Mouse (Mus musculus): ENCODE data around the gene Npy4r.

The Npy4r gene

GRCm38 (mm10) chr14:34152342-34152741, at the start of gene Npy4r:
Gene Npy4r, minus strand, starts transcription at chr14:34152489.
- DNase-seq (ENCODE audit: low spot score in 2 of 2), result no peak

- no peak for DNase-seq (ENCODE audit: low spot score in 2 of 2)
Observed at GRCm38 (mm10) chr14:34201231-34202035, 49.1 kb upstream of the Npy4r start, which contains the start of gene Gprin2. Gene Gprin2, minus strand, starts transcription at chr14:34201653.

- DNase-seq (ENCODE audit: low spot score in 2 of 2), result no peak
Observed at GRCm38 (mm10) chr14:34200738-34201230, 48.5 kb upstream of the Npy4r start.

DNA sequence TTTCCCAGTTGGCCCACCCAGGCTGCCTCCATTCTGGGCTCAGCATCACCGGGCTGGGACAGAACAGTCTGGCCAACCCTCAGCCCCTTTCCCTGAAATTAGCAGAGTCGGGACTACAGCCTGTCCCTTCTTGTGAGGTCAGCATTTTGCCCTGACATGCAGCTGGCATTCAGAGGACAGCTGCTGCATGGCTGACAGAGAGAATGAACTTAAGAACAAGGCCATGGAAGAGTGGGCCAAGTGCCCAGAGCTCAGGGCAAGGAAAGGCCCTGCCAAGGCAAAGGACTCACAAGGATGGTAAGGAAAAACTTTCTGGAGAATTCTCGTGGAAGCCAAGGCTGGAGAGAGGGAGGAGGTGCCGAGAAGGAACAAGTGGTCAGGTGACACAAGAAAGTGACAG, 44.4 kb upstream of the Npy4r start:
- DNase-seq (ENCODE audit: low spot score in 2 of 2), result no peak

DNA sequence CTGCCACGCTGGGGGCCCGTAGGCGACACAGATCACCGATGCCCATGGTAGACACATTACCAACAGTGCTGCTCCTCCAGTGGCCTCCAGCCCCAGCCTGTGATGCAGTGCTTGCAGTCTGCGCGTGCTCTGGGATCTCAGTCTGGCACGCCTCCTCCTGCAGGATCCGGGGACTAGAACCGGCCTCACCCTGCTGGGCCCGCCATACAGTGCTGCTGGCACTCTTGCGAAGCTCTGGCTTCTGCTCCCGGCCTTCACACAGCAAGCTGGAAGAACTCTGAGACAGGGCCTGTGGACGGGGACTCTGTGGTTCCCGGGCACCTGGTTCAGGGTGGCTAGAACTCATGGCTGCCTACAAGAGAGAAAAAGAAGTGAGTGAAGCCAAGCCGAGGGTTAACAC, 43.2 kb upstream of the Npy4r start:
- no peak for DNase-seq (ENCODE audit: low spot score in 2 of 2)

- DNase-seq (ENCODE audit: low spot score in 2 of 2), result no peak
Observed at GRCm38 (mm10) chr14:34193879-34194278, 41.6 kb upstream of the Npy4r start.

DNA sequence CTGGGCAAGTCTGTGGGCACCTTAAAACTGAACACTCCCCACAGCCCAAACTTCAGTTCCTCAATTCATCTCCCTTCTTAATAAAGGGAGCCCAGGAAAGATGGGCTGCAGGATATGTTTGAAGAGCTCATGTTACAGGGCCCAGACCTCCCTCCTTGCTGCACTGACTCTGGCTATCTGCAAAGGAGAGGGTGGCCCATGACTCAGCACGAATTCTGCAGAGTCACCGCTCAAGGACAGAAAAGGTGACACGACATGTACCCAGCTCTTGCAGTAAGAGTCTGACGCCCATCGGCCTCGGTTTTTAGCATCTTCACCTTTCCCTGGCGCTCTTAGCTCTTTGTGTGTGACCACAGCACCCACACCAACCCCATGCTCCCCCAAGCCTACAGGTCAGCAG, 38.1 kb upstream of the Npy4r start:
- DNase-seq (ENCODE audit: low spot score in 2 of 2), result no peak

- peak in 1 of 2 experiments; percentile 14 for DNase-seq (ENCODE audit: low spot score in 2 of 2)
Observed at GRCm38 (mm10) chr14:34188629-34189028, 36.3 kb upstream of the Npy4r start.

GRCm38 (mm10) chr14:34183101-34183500, 30.8 kb upstream of the Npy4r start:
- DNase-seq (ENCODE audit: low spot score in 2 of 2), result no peak

- DNase-seq (ENCODE audit: low spot score in 2 of 2), result no peak
Observed at GRCm38 (mm10) chr14:34179351-34179750, 27.1 kb upstream of the Npy4r start.

GRCm38 (mm10) chr14:34171107-34171506, 18.8 kb upstream of the Npy4r start:
- no peak for DNase-seq (ENCODE audit: low spot score in 2 of 2)

- no peak for DNase-seq (ENCODE audit: low spot score in 2 of 2)
Observed at GRCm38 (mm10) chr14:34155752-34156151, 3.5 kb upstream of the Npy4r start.

GRCm38 (mm10) chr14:34154601-34155337, 2.5 kb upstream of the Npy4r start:
- DNase-seq (ENCODE audit: low spot score in 2 of 2), result peak in 1 of 2 experiments; percentile 5

GRCm38 (mm10) chr14:34142915-34143314, 9.4 kb downstream of the Npy4r start:
- DNase-seq (ENCODE audit: low spot score in 2 of 2), result no peak

DNA sequence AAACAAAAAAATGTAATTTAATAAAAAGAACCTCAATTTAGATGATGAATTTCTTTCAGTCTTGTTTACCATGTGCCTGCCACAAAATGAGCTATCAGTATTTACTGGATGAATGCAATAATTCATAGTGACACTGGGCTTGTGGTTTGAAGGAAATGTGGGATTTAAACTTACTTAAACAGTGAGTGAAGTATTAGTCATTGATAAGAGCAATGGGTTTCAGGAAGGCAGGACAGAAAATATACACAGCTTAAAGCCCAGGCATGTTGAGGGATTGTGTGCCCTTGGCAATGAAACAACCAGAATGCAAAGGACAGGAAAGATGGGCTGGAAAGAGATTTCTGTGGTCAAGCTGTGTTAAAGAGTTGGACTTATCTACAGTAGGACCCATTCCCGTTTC, 10.0 kb downstream of the Npy4r start:
- no peak for DNase-seq (ENCODE audit: low spot score in 2 of 2)

DNA sequence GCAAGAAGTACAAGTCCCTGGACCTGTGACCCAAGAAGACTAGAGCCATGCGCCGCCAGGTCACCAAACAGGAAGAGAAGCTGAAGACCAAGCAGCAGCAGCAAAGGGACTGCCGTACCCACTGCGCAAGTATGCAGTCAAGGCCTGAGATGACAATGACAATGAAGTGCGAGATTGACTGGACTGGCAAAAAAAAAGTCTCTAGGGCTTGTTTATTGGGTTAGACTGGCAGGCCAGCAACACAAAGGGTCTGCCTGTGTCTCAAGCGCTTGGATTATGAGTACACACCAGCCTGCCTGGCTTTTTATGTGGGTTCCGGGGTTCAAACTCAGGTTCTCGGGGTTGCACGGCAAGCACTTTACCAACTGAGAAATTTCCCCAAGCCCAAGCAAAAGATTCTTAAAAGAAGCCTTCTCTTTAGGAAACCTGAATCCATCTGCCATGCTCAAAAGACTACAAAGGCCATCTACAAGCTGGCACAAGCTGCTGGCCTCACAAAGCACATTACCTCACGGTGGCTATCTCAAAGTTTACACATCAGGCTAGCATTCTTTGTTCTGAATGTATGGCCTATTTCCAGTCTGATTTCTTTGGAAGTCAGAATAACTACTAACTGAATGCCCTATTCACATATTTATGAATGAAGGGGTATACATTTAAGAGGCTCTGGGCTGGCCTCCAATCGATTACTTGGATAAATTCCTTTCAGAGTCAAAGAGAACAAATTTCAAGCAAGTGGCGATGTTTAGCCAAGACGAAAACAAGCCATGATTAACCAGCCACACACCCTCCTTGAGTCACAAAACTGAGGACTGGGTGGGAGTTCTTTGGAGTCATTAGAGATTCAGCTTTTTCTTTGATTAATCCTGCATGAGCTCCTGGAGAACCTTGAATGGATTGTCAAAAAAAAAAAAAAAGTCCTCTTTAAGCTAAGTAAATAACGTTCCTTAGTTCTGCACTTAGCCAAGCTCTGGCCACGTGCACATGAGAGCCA, 12.3 kb downstream of the Npy4r start:
- DNase-seq (ENCODE audit: low spot score in 2 of 2), result no peak

- no peak for DNase-seq (ENCODE audit: low spot score in 2 of 2)
Observed at GRCm38 (mm10) chr14:34135391-34135790, 16.9 kb downstream of the Npy4r start.

GRCm38 (mm10) chr14:34131216-34131615, 21.1 kb downstream of the Npy4r start:
- DNase-seq (ENCODE audit: low spot score in 2 of 2), result no peak

- no peak for DNase-seq (ENCODE audit: low spot score in 2 of 2)
Observed at GRCm38 (mm10) chr14:34121691-34122090, 30.6 kb downstream of the Npy4r start.

- DNase-seq (ENCODE audit: low spot score in 2 of 2), result no peak
Observed at GRCm38 (mm10) chr14:34120923-34121351, 31.4 kb downstream of the Npy4r start.

All from spleen, postnatal 14 days (tissue).